Mouse (Mus musculus) liver, postnatal 0 days (tissue): ENCODE results near the gene Herpud1.

Experiments used
- CTCF ChIP-seq: sonication (generic); IDR thresholded peaks from 2 replicates; pipeline ENCODE4 v1.5.1; 2016; ENCODE audit warnings: antibody characterized with exemption, low read depth
- EP300 ChIP-seq: IDR thresholded peaks from 2 replicates; pipeline ENCODE4 v1.6.1; 2016; ENCODE audit warnings: antibody characterized with exemption, low read depth, mild to moderate bottlenecking

DNA sequence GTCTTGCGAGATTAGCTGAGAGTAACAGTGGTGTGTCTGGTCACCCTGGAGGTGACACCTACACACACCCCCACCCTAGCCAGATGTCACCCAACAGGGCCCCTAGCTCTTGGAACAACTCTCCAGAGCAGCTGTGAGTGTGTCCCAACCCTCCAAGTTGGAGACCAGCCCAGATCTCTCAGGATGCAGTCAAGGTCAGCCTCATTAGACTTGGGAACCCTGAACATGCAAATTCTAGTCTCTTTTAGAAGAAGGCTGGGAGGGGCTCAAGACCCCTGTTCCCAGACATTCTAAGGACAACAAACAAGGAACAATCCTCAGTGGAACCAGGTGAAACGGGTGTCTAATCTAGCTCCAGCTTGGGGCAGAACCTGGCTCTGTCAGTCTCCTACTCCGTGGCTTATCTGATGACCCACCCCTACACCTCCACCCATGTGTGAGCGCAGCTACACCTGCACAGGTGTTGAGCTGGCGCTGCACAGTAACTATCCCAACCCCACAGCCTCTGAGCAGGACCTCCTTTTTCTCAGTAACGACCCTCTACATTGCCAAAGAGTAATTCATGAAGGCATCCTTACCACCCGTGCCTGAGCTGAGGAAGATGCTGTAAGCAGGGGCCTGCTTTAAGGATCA is 23.5 kb upstream of the Herpud1 start:
- TF ChIP-seq CTCF: no peak
- TF ChIP-seq EP300: peak; percentile 53
